Mouse (Mus musculus): Measurements from ENCODE around the gene Muc5ac.

Gene Muc5ac

DNA sequence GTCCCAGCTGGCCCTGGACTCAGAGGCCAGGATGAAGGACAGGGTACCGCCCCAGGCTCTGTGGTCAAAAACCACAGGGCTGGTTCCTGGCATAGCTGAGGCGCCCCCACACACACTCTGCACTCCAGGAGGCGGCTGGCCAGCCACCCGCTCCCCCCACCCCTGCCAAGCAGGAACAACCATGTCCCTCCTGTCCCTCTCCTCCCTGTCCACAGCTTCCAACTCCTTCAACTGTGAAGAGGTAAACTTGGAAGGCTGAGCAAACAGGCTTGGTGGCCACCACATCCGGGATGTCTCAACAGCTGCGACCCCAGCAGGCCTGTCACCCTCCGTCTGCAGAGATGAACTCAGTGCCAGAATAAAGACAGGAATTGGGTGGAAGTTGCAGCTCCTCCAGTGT is 47.2 kb downstream of the Muc5ac start:
- no peak for DNase-seq (ENCODE audit: low read depth)

DNA sequence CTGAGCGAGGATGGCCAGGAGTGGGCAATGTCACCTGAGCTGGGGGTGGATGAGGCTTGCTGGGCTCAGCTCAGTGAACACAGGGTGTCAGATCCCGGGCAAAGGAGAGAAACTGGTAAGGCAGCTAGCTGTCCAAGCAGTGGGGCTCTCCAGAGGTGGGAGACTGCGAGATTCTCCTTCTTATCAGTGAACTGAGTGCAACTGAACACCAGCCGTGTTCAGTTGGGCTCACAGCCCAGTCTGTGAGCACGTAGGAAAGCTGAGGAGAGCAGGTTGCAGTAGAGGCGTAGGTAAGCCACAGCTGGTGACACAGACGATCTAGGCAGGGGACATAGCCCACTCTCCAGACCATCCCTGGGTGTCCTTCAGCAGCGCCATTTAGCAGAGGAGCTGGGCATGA is 47.7 kb downstream of the Muc5ac start:
- no peak for DNase-seq (ENCODE audit: low read depth)

- DNase-seq (ENCODE audit: low read depth), result no peak
Observed at GRCm38 (mm10) chr7:141838779-141839178, 50.0 kb downstream of the Muc5ac start, which contains the start of gene Muc5b. Gene Muc5b, plus strand, starts transcription at chr7:141839070.

DNA sequence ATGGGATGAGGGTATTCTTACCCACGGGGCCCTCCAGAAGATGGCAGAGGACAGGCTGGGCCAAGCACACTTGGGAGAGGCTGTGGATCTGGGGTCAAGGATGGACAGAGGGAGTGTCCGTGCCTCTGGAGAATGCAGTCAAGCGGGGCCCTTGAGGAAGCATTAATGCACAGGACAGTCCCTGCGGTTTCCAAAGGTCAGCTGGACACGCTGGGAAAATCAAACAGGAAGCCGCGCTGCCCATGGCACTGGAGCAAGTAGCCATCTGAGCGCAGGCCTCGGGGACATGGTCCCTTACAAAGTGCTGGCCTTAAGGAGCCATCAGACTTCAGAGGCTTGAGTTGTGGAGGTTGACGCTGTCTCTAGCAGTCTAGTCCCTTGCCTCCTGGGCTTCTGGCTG is 51.6 kb downstream of the Muc5ac start:
- DNase-seq (ENCODE audit: low read depth), result no peak

- DNase-seq (ENCODE audit: low read depth), result no peak
Observed at GRCm38 (mm10) chr7:141861046-141861445, 72.3 kb downstream of the Muc5ac start.
